Mouse (Mus musculus) midbrain, embryonic 10.5 days (tissue): ENCODE data around the gene Dalrd3. TPM values are rescaled to one million over a fixed set of nuclear protein-coding genes. Genes with fewer than 3 reads are reported as not detected.

Source experiments
- DNase-seq: peaks from one replicate; pipeline ENCODE4 v3.0.0-alpha.2; 2017; ENCODE audit warnings: low spot score
- H3K27ac ChIP-seq: fragments of 300-500 bp; sonication (generic); replicated peaks from 2 replicates; pipeline ENCODE4 v1.5.1; 2016; ENCODE audit warnings: mild to moderate bottlenecking
- H3K27me3 ChIP-seq: fragments of 300-500 bp; sonication (generic); 2 replicates; pipeline ENCODE4 v1.6.1; 2016; ENCODE audit warnings: low read depth, mild to moderate bottlenecking; ENCODE audit not compliant: poor library complexity, severe bottlenecking
- H3K36me3 ChIP-seq: fragments of 300-500 bp; sonication (generic); 2 replicates; pipeline ENCODE4 v1.6.1; 2016; ENCODE audit warnings: mild to moderate bottlenecking, moderate library complexity
- H3K4me1 ChIP-seq: fragments of 300-500 bp; sonication (generic); 2 replicates; pipeline ENCODE4 v1.6.1; 2016
- H3K4me3 ChIP-seq: fragments of 300-500 bp; sonication (generic); 2 replicates; pipeline ENCODE4 v1.5.1; 2016; ENCODE audit warnings: mild to moderate bottlenecking, moderate library complexity
- H3K9me3 ChIP-seq: fragments of 300-500 bp; sonication (generic); replicated peaks from 2 replicates; pipeline ENCODE4 v1.6.1; 2016; ENCODE audit warnings: mild to moderate bottlenecking
- whole genome bisulfite sequencing: fragments of 180-500 bp; shearing (Covaris S2); methylation state at CpG from one replicate; pipeline ENCODE4 v1.1.7; 2016; 5-methylcytosine and 5-hydroxymethylcytosine counted together
- polyA plus RNA-seq: library from polyadenylated mRNA; unstranded; fragments of >200 nt; fragmentation: Nextera tagmentation; extraction: Ambion mirVana; gene quantifications from 2 replicates; pipeline ENCODE4 v1.2.1, GENCODE M21; 2016

Dalrd3 gene
- polyA plus RNA-seq, 1 experiment from 2014 or later = 196 TPM

DNA sequence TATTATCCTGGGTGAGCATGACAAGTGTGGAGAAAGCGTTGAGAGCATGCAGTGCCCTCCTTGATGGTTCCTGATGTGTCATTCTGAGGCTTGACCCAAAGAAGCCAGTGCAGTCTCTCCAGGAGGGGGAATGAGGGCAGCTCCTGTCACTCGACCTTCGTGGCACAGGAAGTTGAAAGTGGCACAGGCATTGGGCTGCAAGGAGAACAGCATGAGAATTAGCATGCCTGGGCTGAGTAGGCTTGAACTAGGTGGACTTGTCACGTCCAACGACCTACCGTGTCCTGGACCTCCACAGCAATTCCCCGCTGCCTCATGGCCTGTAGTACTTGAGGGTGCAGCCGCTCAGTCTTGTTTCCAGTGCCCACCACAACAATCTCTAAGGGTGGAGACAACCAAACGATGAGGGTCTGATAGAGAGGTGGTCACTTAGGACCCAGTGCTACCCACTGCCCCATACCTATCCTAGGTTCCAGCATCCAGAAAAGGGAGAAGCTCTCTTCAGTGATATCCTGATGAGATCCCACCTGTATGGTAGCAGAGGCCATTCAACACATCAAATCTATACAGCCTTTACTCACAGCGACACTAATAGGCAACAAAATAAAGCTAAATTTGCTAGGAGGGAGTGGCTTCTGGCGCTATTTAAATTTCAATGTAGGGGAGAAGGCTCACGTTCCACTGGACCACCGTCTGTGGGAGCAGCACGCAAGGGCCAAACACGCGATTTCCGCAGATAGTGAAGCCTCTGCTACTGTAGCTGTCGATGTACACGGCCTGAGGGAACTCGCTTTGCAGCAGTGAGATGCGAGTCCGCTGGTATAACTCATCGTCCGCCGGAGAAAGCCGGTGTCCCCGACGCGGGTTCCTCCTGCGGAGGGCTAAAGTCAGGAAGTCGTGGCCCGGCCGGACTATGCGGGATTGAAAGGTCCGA is 3.5 kb upstream of the Dalrd3 start:
- Histone ChIP-seq H3K27ac (peak overlapping the region; percentile 94), H3K4me3 (peak overlapping the region; percentile 80), H3K36me3 (peaks cover 56% of the 10 kb centered on the region), H3K4me1 (peaks cover 66% of the 10 kb centered on the region), H3K9me3 (no peaks in the 10 kb centered on the region), H3K27me3 (no peaks in the 10 kb centered on the region)
- peak; percentile 21 for DNase-seq
- WGBS = 14% methylated on average over 35 of the region's 35 CpGs

DNA sequence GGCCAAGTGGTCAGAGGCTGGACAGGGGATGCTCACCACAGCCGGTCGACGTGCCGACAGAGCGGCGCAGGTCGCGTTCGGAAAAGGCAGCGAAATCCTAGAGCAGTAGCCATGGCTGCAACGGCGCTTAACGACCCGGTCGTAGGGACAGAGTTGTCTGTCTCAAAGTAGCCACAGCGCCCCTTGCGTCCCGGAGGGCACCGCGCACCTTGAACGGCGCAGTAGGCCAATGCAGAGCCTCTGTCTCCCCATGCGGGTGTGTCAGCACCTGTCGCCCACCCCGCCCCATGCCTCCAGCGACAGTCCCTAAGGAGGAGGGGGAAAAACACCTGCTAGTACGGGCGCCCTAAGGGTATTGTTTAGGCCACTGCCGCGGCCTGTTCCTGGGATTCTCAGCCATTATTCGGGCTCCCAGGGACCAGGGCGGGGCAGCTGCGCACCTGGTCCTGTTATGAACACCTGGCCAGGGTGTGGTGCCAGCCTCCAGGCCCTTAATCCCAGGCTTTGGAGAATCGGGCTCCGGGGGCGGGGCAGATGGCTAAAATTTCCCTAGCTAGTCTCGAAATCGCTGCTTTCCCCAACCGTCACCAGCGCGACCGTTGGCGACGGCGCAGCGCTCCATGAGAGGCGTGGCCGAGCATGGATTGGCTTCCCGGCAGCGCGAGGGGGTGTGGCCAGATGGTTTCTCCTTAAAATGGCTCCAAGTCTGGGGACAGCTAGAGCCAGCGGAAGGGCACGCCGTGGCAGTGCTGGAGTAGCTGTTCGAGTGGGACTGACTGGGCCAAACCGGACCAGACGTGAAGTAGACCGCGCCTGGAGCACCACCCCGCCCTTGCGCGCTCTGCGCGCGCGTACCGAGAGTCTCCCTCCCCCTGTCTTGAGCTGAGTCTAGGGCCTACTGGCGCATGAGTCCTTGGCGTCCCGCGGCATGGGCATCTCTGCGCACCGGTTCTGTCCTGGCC is 2.6 kb upstream of the Dalrd3 start, which contains the start of gene Ndufaf3:
Ndufaf3 (minus strand) TSS at position 620 of the 962 bp plus-strand sequence.
- DNase-seq = peak; percentile 92
- H3K4me3 ChIP-seq = peak within 1 kb of the TSS; percentile 80
- H3K27ac ChIP-seq = peak within 1 kb of the TSS; percentile 94
- H3K27me3 ChIP-seq = no peaks in the 10 kb centered on the region
- H3K4me1 ChIP-seq = peaks cover 63% of the 10 kb centered on the region
- no peaks in the 10 kb centered on the region for H3K9me3 ChIP-seq
- under 1% methylated on average over 73 of the region's 73 CpGs for WGBS
- peaks cover 56% of the 10 kb centered on the region for H3K36me3 ChIP-seq

DNA sequence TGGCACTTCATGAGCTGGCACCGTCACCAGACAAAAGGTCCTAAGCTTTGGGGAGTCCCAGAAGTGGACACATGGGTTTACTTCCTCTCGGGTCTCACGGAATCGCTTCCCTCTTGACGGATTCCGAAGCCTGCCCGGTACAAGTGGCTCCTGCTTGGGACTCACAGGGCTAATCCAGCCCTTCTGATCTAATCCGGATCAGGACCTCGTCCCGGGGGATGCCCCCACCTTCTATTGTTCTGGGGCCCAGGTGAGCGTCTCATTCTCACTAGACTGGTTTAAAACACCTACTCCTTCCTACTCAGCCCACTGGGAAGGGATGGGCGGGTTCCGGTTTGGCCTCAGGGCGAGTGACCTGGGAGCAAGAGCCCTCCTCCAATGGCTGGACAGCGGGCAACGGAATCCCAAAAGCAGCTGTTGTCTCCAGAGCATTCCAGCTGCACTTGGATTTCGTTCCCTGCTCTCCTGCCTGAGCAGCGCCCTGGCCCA is 1.7 kb upstream of the Dalrd3 start:
- peak; percentile 43 for DNase-seq
- Histone ChIP-seq H3K36me3 (peaks cover 56% of the 10 kb centered on the region), H3K4me1 (peaks cover 64% of the 10 kb centered on the region), H3K27me3 (no peaks in the 10 kb centered on the region), H3K4me3 (peak overlapping the region; percentile 80), H3K27ac (peak overlapping the region; percentile 94), H3K9me3 (no peaks in the 10 kb centered on the region)
- 8% methylated on average over 18 of the region's 18 CpGs for WGBS

- WGBS = 80% methylated on average over 17 of the region's 17 CpGs
- Histone ChIP-seq H3K9me3 (no peaks in the 10 kb centered on the region), H3K4me1 (peaks cover 69% of the 10 kb centered on the region), H3K36me3 (peaks cover 56% of the 10 kb centered on the region), H3K4me3 (peak overlapping the region; percentile 80), H3K27ac (peak overlapping the region; percentile 94; the same call in 1 of the 2 replicates), H3K27me3 (no peaks in the 10 kb centered on the region)
- DNase-seq = peak; percentile 12
Measured at GRCm38 (mm10) chr9:108568511-108568921, 1.2 kb upstream of the Dalrd3 start.

GRCm38 (mm10) chr9:108570207-108570896 is 666 bp downstream of the Dalrd3 start:
- Histone ChIP-seq H3K36me3 (peaks cover 56% of the 10 kb centered on the region), H3K4me1 (peaks cover 87% of the 10 kb centered on the region)

DNA sequence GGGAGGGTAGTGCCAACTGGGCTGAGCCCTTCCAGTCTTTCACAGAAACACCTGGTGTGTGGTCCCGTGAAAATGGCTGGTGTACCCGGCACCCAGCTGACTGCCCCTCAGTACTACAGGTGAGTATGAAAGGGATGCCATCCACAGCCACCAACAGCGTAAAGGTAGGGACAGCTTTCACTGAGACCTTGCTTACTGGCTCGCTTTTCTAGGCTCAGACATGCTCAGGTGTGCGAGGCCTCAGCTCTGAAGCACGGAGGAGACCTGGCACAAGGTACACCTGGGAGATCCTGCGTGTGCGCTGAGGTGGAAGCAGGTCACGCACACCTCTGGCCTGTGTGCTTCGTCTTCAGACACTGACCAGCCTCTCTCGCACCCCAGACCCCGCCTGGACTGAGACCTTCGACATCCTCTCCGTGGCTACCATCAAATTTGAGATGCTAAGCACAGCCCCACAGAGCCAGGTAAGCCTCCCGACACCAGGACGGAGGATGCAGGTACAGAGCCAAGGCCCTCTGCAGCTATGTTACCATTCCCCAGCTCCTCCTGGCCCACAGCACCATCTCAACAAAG is 1.8 kb downstream of the Dalrd3 start:
- 96% methylated on average over 16 of the region's 16 CpGs for WGBS
- no peak for DNase-seq
- Histone ChIP-seq H3K4me3 (peak overlapping the region; percentile 2; the same call in 1 of the 2 replicates), H3K9me3 (no peaks in the 10 kb centered on the region), H3K27ac (no peak overlapping the region), H3K36me3 (peaks cover 59% of the 10 kb centered on the region), H3K27me3 (no peaks in the 10 kb centered on the region), H3K4me1 (peaks cover 89% of the 10 kb centered on the region)

More at GRCm38 (mm10) chr9:108570207-108570896, 666 bp downstream of the Dalrd3 start:
- Histone ChIP-seq H3K9me3 (no peaks in the 10 kb centered on the region), H3K27me3 (no peaks in the 10 kb centered on the region), H3K27ac (peak overlapping the region; percentile 83), H3K4me3 (peak overlapping the region; percentile 78)
- DNase-seq = peak; percentile 79
- WGBS = 3% methylated on average over 40 of the region's 40 CpGs

DNA sequence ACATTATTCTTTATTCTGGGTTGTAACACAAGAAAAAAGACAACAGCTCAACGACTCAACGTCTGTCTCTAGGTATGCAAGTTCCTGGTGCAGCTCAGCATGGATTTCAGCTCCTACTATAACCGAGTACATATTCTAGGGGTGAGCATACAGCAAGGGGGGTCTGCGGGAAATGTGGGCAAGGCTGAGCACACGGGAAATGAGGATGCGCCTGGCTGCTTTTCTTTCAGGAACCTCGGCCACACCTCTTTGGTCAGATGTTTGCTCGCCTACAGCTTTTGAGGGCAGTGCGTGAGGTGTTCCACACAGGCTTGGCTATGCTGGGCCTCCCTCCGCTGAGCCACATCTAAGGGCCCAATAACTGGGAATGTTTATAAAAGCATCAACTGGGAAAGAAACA is 2.6 kb downstream of the Dalrd3 start:
- Histone ChIP-seq H3K4me1 (peaks cover 91% of the 10 kb centered on the region), H3K4me3 (no peak overlapping the region), H3K27ac (no peak overlapping the region), H3K36me3 (peaks cover 66% of the 10 kb centered on the region), H3K27me3 (no peaks in the 10 kb centered on the region), H3K9me3 (no peaks in the 10 kb centered on the region)
- DNase-seq = no peak
- WGBS = 85% methylated on average over 10 of the region's 10 CpGs

GRCm38 (mm10) chr9:108573774-108574690 is 4.3 kb downstream of the Dalrd3 start:
- H3K9me3 ChIP-seq = no peaks in the 10 kb centered on the region
- H3K27me3 ChIP-seq = no peaks in the 10 kb centered on the region
- peak overlapping the region; percentile 52; the same call in 1 of the 2 replicates for H3K27ac ChIP-seq
- H3K36me3 ChIP-seq = peaks cover 66% of the 10 kb centered on the region
- H3K4me3 ChIP-seq = peak overlapping the region; percentile 67
- peak; percentile 79 for DNase-seq
- WGBS = 52% methylated on average over 26 of the region's 26 CpGs
- peaks cover 86% of the 10 kb centered on the region for H3K4me1 ChIP-seq

DNA sequence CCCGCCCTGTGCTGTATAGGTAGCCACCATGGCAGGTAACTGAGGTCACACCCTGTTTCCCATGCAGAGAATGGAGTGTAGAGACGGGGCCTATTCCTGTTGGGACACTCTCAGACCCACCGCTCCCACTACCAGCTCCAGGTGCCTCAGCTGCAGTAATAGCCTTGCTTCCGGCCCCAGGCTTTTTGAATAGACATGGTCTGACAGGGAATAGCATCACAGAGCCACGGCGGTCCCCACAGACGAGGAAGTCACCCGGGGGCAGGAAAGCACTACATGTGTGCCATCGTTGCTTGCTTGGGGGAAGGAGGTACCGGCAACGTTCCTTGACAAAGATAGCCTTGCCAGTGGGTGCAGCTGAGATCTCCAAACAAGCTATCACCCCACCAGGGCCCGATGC is 5.2 kb downstream of the Dalrd3 start:
- Histone ChIP-seq H3K27ac (peak overlapping the region; percentile 6; the same call in 1 of the 2 replicates), H3K27me3 (peaks cover 8% of the 10 kb centered on the region), H3K4me1 (peaks cover 86% of the 10 kb centered on the region), H3K4me3 (peak overlapping the region; percentile 67; the same call in 1 of the 2 replicates), H3K36me3 (peaks cover 71% of the 10 kb centered on the region), H3K9me3 (no peaks in the 10 kb centered on the region)
- no peak for DNase-seq
- WGBS = 90% methylated on average over 12 of the region's 12 CpGs

GRCm38 (mm10) chr9:108575321-108576297 is 5.9 kb downstream of the Dalrd3 start:
- Histone ChIP-seq H3K4me1 (peaks cover 81% of the 10 kb centered on the region), H3K4me3 (peak overlapping the region; percentile 67), H3K27ac (no peak overlapping the region; the same call in 1 of the 2 replicates), H3K9me3 (no peaks in the 10 kb centered on the region), H3K36me3 (peaks cover 74% of the 10 kb centered on the region), H3K27me3 (peaks cover 15% of the 10 kb centered on the region)
- DNase-seq = no peak
- WGBS = 91% methylated on average over 37 of the region's 37 CpGs
